Mouse (Mus musculus): ENCODE results near the gene Srsf11. TPM values are rescaled to one million over a fixed set of nuclear protein-coding genes. Genes with fewer than 3 reads are reported as not detected.

Srsf11 gene
- polyA plus RNA-seq, 1 experiment from 2014 or later = 338 TPM

- H3K4me1 ChIP-seq (ENCODE audit: control insufficient read depth, insufficient read depth, low read length) = no peaks in the 10 kb centered on the region
- H3K4me3 ChIP-seq (ENCODE audit: low read depth, low read length) = no peak overlapping the region
- H3K9ac ChIP-seq (ENCODE audit: low read length) = no peak overlapping the region
- peak; percentile 91 for DNase-seq (ENCODE audit: low spot score, missing footprints)
- no peak overlapping the region for H3K4me2 ChIP-seq
- H3K27ac ChIP-seq (ENCODE audit: low read depth, low read length) = no peak overlapping the region
- no peak for ATAC-seq (ENCODE audit: low FRiP score)
- no peaks in the 10 kb centered on the region for H3K9me3 ChIP-seq (ENCODE audit: control insufficient read depth, low read length)
- 75% methylated on average over 1 of the region's 1 CpGs for WGBS
- H3K27me3 ChIP-seq (ENCODE audit: control insufficient read depth, insufficient read depth, low read length) = no peaks in the 10 kb centered on the region
- peaks cover 8% of the 10 kb centered on the region for H3K36me3 ChIP-seq (ENCODE audit: control insufficient read depth, insufficient read depth, low read length)
Measured at GRCm38 (mm10) chr3:158008647-158009046, 27.8 kb downstream of the Srsf11 start.

GRCm38 (mm10) chr3:157998742-157999369 is 37.6 kb downstream of the Srsf11 start:
- Histone ChIP-seq H3K9ac (ENCODE audit: low read length) (no peak overlapping the region), H3K9me3 (ENCODE audit: control insufficient read depth, low read length) (no peaks in the 10 kb centered on the region), H3K27me3 (ENCODE audit: control insufficient read depth, insufficient read depth, low read length) (no peaks in the 10 kb centered on the region), H3K27ac (ENCODE audit: low read depth, low read length) (no peak overlapping the region), H3K36me3 (ENCODE audit: control insufficient read depth, insufficient read depth, low read length) (no peaks in the 10 kb centered on the region), H3K4me3 (ENCODE audit: low read depth, low read length) (no peak overlapping the region), H3K4me2 (no peak overlapping the region), H3K4me1 (ENCODE audit: control insufficient read depth, insufficient read depth, low read length) (no peaks in the 10 kb centered on the region)
- ATAC-seq (ENCODE audit: low FRiP score) (no peak), DNase-seq (ENCODE audit: low spot score, missing footprints) (no peak)
- 90% methylated on average over 1 of the region's 1 CpGs for WGBS

GRCm38 (mm10) chr3:157995726-157996125 is 40.7 kb downstream of the Srsf11 start:
- no peaks in the 10 kb centered on the region for H3K27me3 ChIP-seq (ENCODE audit: control insufficient read depth, insufficient read depth, low read length)
- ATAC-seq (ENCODE audit: low FRiP score) = no peak
- WGBS = 100% methylated on average over 2 of the region's 2 CpGs

GRCm38 (mm10) chr3:157993322-157993721 is 43.1 kb downstream of the Srsf11 start:
- no peaks in the 10 kb centered on the region for H3K4me1 ChIP-seq (ENCODE audit: control insufficient read depth, insufficient read depth, low read length)
- H3K9me3 ChIP-seq (ENCODE audit: control insufficient read depth, low read length) = no peaks in the 10 kb centered on the region
- no peaks in the 10 kb centered on the region for H3K27me3 ChIP-seq (ENCODE audit: control insufficient read depth, insufficient read depth, low read length)
- H3K27ac ChIP-seq (ENCODE audit: low read depth, low read length) = no peak overlapping the region
- ATAC-seq (ENCODE audit: low FRiP score) (no peak), DNase-seq (ENCODE audit: low spot score, missing footprints) (no peak)
- H3K4me2 ChIP-seq = no peak overlapping the region
- H3K36me3 ChIP-seq (ENCODE audit: control insufficient read depth, insufficient read depth, low read length) = no peaks in the 10 kb centered on the region
- no peak overlapping the region for H3K4me3 ChIP-seq (ENCODE audit: low read depth, low read length)
- H3K9ac ChIP-seq (ENCODE audit: low read length) = no peak overlapping the region

More at GRCm38 (mm10) chr3:157995726-157996125, 40.7 kb downstream of the Srsf11 start:
- DNase-seq (ENCODE audit: low spot score, missing footprints) = no peak
- Histone ChIP-seq H3K4me1 (ENCODE audit: control insufficient read depth, insufficient read depth, low read length) (no peaks in the 10 kb centered on the region), H3K27ac (ENCODE audit: low read depth, low read length) (no peak overlapping the region), H3K36me3 (ENCODE audit: control insufficient read depth, insufficient read depth, low read length) (no peaks in the 10 kb centered on the region), H3K4me2 (no peak overlapping the region), H3K4me3 (ENCODE audit: low read depth, low read length) (no peak overlapping the region), H3K9me3 (ENCODE audit: control insufficient read depth, low read length) (no peaks in the 10 kb centered on the region), H3K9ac (ENCODE audit: low read length) (no peak overlapping the region)

DNA sequence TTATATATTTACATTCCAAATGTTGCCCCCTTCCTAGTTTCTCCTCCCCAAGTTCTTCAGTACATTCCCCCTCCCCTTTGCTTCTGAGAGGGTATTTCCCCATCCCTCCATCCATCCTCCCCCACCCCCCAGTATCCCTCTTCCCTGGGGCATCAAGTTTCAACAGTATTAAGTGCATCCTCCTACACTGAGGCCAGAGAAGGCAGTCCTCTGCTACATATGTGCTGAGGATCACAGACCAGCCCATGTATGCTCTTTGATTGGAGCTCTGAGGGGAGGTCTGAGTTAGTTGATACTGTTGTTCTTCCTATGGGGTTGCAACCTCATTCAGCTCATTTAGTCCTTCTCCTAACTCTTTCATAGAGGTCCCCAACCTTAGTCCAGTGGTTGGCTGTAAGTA is 56.8 kb downstream of the Srsf11 start:
- no peaks in the 10 kb centered on the region for H3K27me3 ChIP-seq (ENCODE audit: control insufficient read depth, insufficient read depth, low read length)
- H3K4me2 ChIP-seq = no peak overlapping the region
- DNase-seq (ENCODE audit: low spot score, missing footprints) (no peak), ATAC-seq (ENCODE audit: low FRiP score) (peak; percentile 22; the same call in 1 of the 2 replicates)
- H3K27ac ChIP-seq (ENCODE audit: low read depth, low read length) = no peak overlapping the region
- H3K36me3 ChIP-seq (ENCODE audit: control insufficient read depth, insufficient read depth, low read length) = no peaks in the 10 kb centered on the region
- no peak overlapping the region for H3K4me3 ChIP-seq (ENCODE audit: low read depth, low read length)
- H3K4me1 ChIP-seq (ENCODE audit: control insufficient read depth, insufficient read depth, low read length) = no peaks in the 10 kb centered on the region
- H3K9me3 ChIP-seq (ENCODE audit: control insufficient read depth, low read length) = no peaks in the 10 kb centered on the region
- no peak overlapping the region for H3K9ac ChIP-seq (ENCODE audit: low read length)

DNA sequence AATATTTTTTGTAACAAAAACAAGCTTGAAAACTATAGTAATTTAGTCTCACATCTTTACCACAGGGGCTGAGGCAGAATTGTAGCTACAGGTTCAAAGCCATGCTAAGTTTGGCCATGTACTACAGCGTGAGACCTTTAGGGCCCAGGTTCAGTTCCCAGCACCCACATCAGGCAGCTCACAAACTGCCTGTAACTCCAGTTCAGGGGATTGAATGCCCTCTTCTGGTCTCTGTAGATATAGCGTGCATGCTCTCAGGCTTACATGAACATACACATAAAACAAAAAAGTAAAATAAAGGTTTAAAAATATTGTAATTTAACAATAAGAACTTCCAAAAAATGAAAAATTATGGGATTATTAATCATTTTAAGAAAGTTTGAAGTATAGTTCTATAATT is 63.2 kb downstream of the Srsf11 start:
- WGBS = 97% methylated on average over 2 of the region's 2 CpGs
- Histone ChIP-seq H3K9me3 (ENCODE audit: control insufficient read depth, low read length) (no peaks in the 10 kb centered on the region), H3K9ac (ENCODE audit: low read length) (no peak overlapping the region), H3K4me1 (ENCODE audit: control insufficient read depth, insufficient read depth, low read length) (no peaks in the 10 kb centered on the region), H3K36me3 (ENCODE audit: control insufficient read depth, insufficient read depth, low read length) (no peaks in the 10 kb centered on the region), H3K27ac (ENCODE audit: low read depth, low read length) (no peak overlapping the region), H3K4me3 (ENCODE audit: low read depth, low read length) (no peak overlapping the region), H3K4me2 (no peak overlapping the region), H3K27me3 (ENCODE audit: control insufficient read depth, insufficient read depth, low read length) (no peaks in the 10 kb centered on the region)
- ATAC-seq (ENCODE audit: low FRiP score) = no peak
- DNase-seq (ENCODE audit: low spot score, missing footprints) = peak; percentile 21

DNA sequence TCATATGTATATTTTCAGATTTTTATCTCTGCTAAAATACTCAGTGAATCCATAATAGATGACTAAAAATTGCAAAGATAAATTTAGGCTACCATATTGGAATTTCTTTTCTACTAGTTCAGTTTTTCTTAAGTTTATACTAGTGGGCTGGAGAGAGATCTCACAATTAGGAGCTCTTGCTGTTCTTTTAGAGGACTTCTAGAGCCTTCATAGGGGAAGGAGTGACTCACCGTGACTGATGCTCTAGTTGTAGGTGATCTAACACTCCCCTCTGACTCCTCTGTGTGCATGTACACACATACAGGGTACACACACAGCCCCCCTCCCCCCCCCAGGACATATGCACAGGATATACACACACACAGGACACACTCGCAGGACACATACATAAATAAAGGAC is 65.3 kb downstream of the Srsf11 start:
- Histone ChIP-seq H3K27me3 (ENCODE audit: control insufficient read depth, insufficient read depth, low read length) (no peaks in the 10 kb centered on the region), H3K36me3 (ENCODE audit: control insufficient read depth, insufficient read depth, low read length) (no peaks in the 10 kb centered on the region), H3K4me2 (no peak overlapping the region), H3K9ac (ENCODE audit: low read length) (no peak overlapping the region), H3K27ac (ENCODE audit: low read depth, low read length) (no peak overlapping the region), H3K4me3 (ENCODE audit: low read depth, low read length) (no peak overlapping the region), H3K9me3 (ENCODE audit: control insufficient read depth, low read length) (no peaks in the 10 kb centered on the region), H3K4me1 (ENCODE audit: control insufficient read depth, insufficient read depth, low read length) (no peaks in the 10 kb centered on the region)
- ATAC-seq (ENCODE audit: low FRiP score) (no peak), DNase-seq (ENCODE audit: low spot score, missing footprints) (peak; percentile 60)
- 92% methylated on average over 2 of the region's 2 CpGs for WGBS

Other genes with a start within 250 kb of the Srsf11 start
- 11.6 and 12.2 TPM in 2 replicates for gene Cth, start 111.6 kb downstream of the Srsf11 start, polyA plus RNA-seq (2014; fragmentation: Nextera tagmentation; extraction: Ambion mirVana)
- gene Ankrd13c, start 89.4 kb downstream of the Srsf11 start, polyA plus RNA-seq (2014; fragmentation: Nextera tagmentation; extraction: Ambion mirVana) = 22.3 and 24.0 TPM in 2 replicates
- gene Lrrc40, start within 50 bp of the Srsf11 start, polyA plus RNA-seq (2014; fragmentation: Nextera tagmentation; extraction: Ambion mirVana) = 95.5 and 106 TPM in 2 replicates

Data from midbrain, embryonic 11.5 days (tissue).